Mouse (Mus musculus) CH12.LX (cell line): ENCODE results near the gene Nectin3. TPM values are rescaled to one million over a fixed set of nuclear protein-coding genes. Genes with fewer than 3 reads are reported as not detected.

Experiments used
- DNase-seq: peaks from one replicate; pipeline ENCODE4 v3.0.0-alpha.2; 2013; ENCODE audit errors: extremely low read depth
- H3K27ac ChIP-seq: 2 replicates; pipeline ENCODE4 v1.5.1; 2012; ENCODE audit warnings: low read depth, mild to moderate bottlenecking, control low read depth, moderate library complexity; ENCODE audit not compliant: insufficient read depth
- H3K27me3 ChIP-seq: replicated peaks from 2 replicates; pipeline ENCODE3; 2012; ENCODE audit warnings: inconsistent platforms
- H3K36me3 ChIP-seq, 2 experiments: replicated peaks in 1 of 2; 2 replicates each; pipeline versions ENCODE3 to v1.6.1; 2012; ENCODE audit warnings: inconsistent platforms in 1 of 2, low read length in 1 of 2, mild to moderate bottlenecking in 1 of 2, mixed read lengths in 1 of 2, moderate library complexity in 1 of 2; ENCODE audit not compliant: control insufficient read depth in 1 of 2, insufficient read depth in 1 of 2
- H3K4me1 ChIP-seq, 2 experiments: 2 replicates each; pipeline ENCODE4 v1.6.1; 2012; ENCODE audit warnings: inconsistent platforms in 1 of 2, moderate library complexity in 1 of 2; ENCODE audit not compliant: insufficient read depth in 2 of 2, control insufficient read depth in 1 of 2
- H3K4me2 ChIP-seq: 2 replicates; pipeline ENCODE4 v1.6.1; 2012; ENCODE audit warnings: low read depth, mild to moderate bottlenecking, control low read depth; ENCODE audit not compliant: poor library complexity, insufficient read depth, severe bottlenecking
- H3K4me3 ChIP-seq, 3 experiments: fragments of 150-350 bp in 1 of 3; sonication (generic) in 1 of 3; replicated peaks in 1 of 3; 2 replicates each; pipeline versions ENCODE3 to v1.5.1; 2011 to 2012; ENCODE audit warnings: low read depth in 2 of 3, low read length in 2 of 3, mild to moderate bottlenecking in 2 of 3, moderate library complexity in 2 of 3, control low read depth in 1 of 3, improper control_type of control experiment in 1 of 3, inconsistent platforms in 1 of 3, mixed read lengths in 1 of 3; ENCODE audit not compliant: poor library complexity in 1 of 3
- H3K79me2 ChIP-seq: replicated peaks from 2 replicates; pipeline ENCODE4 v1.6.1; 2012; ENCODE audit warnings: mild to moderate bottlenecking, moderate library complexity; ENCODE audit not compliant: control insufficient read depth, poor library complexity, insufficient read depth, severe bottlenecking; ENCODE audit errors: extremely low read depth
- H3K9ac ChIP-seq: 2 replicates; pipeline ENCODE4 v1.6.1; 2012; ENCODE audit warnings: low read depth, mild to moderate bottlenecking, control low read depth, moderate library complexity; ENCODE audit not compliant: insufficient read depth
- H3K9me3 ChIP-seq: replicated peaks from 2 replicates; pipeline ENCODE3; 2012; ENCODE audit warnings: low read length, inconsistent platforms, mixed read lengths
- CHD1 ChIP-seq: IDR thresholded peaks from 2 replicates; pipeline ENCODE4 v1.6.1; 2012; ENCODE audit warnings: low read depth, low read length, improper control_type of control experiment, inconsistent platforms
- CHD2 ChIP-seq: IDR thresholded peaks from 2 replicates; pipeline ENCODE4 v1.6.1; 2011; ENCODE audit warnings: low read length, improper control_type of control experiment
- ELF1 ChIP-seq: IDR thresholded peaks from 2 replicates; pipeline ENCODE4 v1.6.1; 2014; ENCODE audit warnings: low read depth, mild to moderate bottlenecking, inconsistent platforms, low read length, improper control_type of control experiment
- GABPA ChIP-seq: IDR thresholded peaks from 2 replicates; pipeline ENCODE4 v1.6.1; 2012; ENCODE audit warnings: low read depth, low read length, improper control_type of control experiment, inconsistent platforms; ENCODE audit not compliant: insufficient replicate concordance
- JUND ChIP-seq: conservative IDR thresholded peaks from 2 replicates; pipeline ENCODE4 v1.6.1; 2011; ENCODE audit warnings: low read depth, low read length, improper control_type of control experiment
- KAT2A ChIP-seq: IDR thresholded peaks from 2 replicates; pipeline ENCODE4 v1.6.1; 2012; ENCODE audit warnings: low read length, improper control_type of control experiment, inconsistent platforms; ENCODE audit not compliant: insufficient replicate concordance
- MAX ChIP-seq: IDR thresholded peaks from 2 replicates; pipeline ENCODE4 v1.6.1; 2011; ENCODE audit warnings: low read length, improper control_type of control experiment
- MAZ ChIP-seq: IDR thresholded peaks from 2 replicates; pipeline ENCODE4 v1.6.1; 2012; ENCODE audit warnings: low read depth, mild to moderate bottlenecking, inconsistent platforms, low read length, improper control_type of control experiment, moderate library complexity
- MEF2A ChIP-seq: IDR thresholded peaks from 2 replicates; pipeline ENCODE4 v1.6.1; 2014; ENCODE audit warnings: low read depth, mild to moderate bottlenecking, inconsistent platforms, low read length, improper control_type of control experiment, borderline replicate concordance
- MXI1 ChIP-seq: IDR thresholded peaks from 2 replicates; pipeline ENCODE4 v1.6.1; 2011; ENCODE audit warnings: mild to moderate bottlenecking, low read depth, low read length, improper control_type of control experiment
- MYC ChIP-seq: IDR thresholded peaks from 2 replicates; pipeline ENCODE4 v1.6.1; 2011; ENCODE audit warnings: low read depth, mild to moderate bottlenecking, improper control_type of control experiment, low read length
- PAX5 ChIP-seq: IDR thresholded peaks from 2 replicates; pipeline ENCODE4 v1.6.1; 2012; ENCODE audit warnings: low read length, inconsistent platforms, mixed read lengths
- RAD21 ChIP-seq: IDR thresholded peaks from 2 replicates; pipeline ENCODE4 v1.6.1; 2011; ENCODE audit warnings: low read depth, mild to moderate bottlenecking, low read length, improper control_type of control experiment, moderate library complexity
- RCOR1 ChIP-seq: conservative IDR thresholded peaks from 2 replicates; pipeline ENCODE4 v1.6.1; 2012; ENCODE audit warnings: low read depth, mild to moderate bottlenecking, inconsistent platforms, low read length, improper control_type of control experiment
- SIN3A ChIP-seq: IDR thresholded peaks from 2 replicates; pipeline ENCODE4 v1.6.1; 2012; ENCODE audit warnings: low read length, improper control_type of control experiment, inconsistent platforms
- TBP ChIP-seq: conservative IDR thresholded peaks from 2 replicates; pipeline ENCODE4 v1.6.1; 2011; ENCODE audit warnings: low read depth, low read length, improper control_type of control experiment
- UBTF ChIP-seq: IDR thresholded peaks from 2 replicates; pipeline ENCODE4 v1.6.1; 2012; ENCODE audit warnings: low read depth, mild to moderate bottlenecking, inconsistent platforms, low read length, improper control_type of control experiment, moderate library complexity
- ZC3H11A ChIP-seq: IDR thresholded peaks from 2 replicates; pipeline ENCODE4 v1.6.1; 2012; ENCODE audit warnings: low read depth, mild to moderate bottlenecking, inconsistent platforms, low read length, improper control_type of control experiment
- dilution Hi-C: fragments of 300-500 bp; cut with MboI; formaldehyde crosslinking; loops from 2 replicates; pipeline ENCODE4 v1.14.3; 2020; ENCODE audit warnings: low sequenced_read_pairs; ENCODE audit not compliant: extremely low pct_unique_long_range_greater_than_20kb, extremely low pct_ligation_motif_present
- in situ Hi-C: fragments of 300-500 bp; cut with MboI; formaldehyde crosslinking; loops from 3 replicates; pipeline ENCODE4 v1.14.3; 2019; ENCODE audit warnings: low sequenced_read_pairs, low pct_ligation_motif_present, low pct_unique_long_range_greater_than_20kb, mixed read lengths
- polyA plus RNA-seq: library from polyadenylated mRNA; unstranded; fragments of >175 nt; gene quantifications from 2 replicates; pipeline ENCODE4 v1.2.1, GENCODE M21; 2012; ENCODE audit warnings: low read depth; ENCODE audit not compliant: insufficient read length
- total RNA-seq, 2 experiments: library from RNA; depleted of rRNA; stranded (reverse); fragments of 300-350 nt in 1 of 2; fragments of >200 nt in 1 of 2; gene quantifications; 2 replicates each; pipeline ENCODE4 v1.2.3; 2012 to 2014

Gene Nectin3
- total and polyA plus RNA-seq, 3 experiments: not detected

- in situ Hi-C loops: no loop called here
- Histone ChIP-seq H3K4me1 (no peaks in the 10 kb centered on the region), H3K4me2 (no peak overlapping the region), H3K79me2 (no peaks in the 10 kb centered on the region)
- TF ChIP-seq ELF1 (no peak), MEF2A (no peak), MXI1 (no peak), PAX5 (no peak), GABPA (no peak)
- TF ChIP-seq, all 38 proteins: peak for 0
- Histone ChIP-seq H3K36me3 (no peaks in the 10 kb centered on the region), H3K4me3 (no peak overlapping the region), H3K9me3 (peaks cover 40% of the 10 kb centered on the region), H3K27ac (no peak overlapping the region), H3K27me3 (no peaks in the 10 kb centered on the region), H3K9ac (no peak overlapping the region)
- dilution Hi-C loops: no loop called here
- no peak for DNase-seq
These were observed 22.6 kb upstream of the Nectin3 start for GRCm38 (mm10) chr16:46520885-46521417.

- no peaks in the 10 kb centered on the region for H3K27me3 ChIP-seq
- no peak for DNase-seq
- no peak overlapping the region for H3K27ac ChIP-seq
- H3K4me1 ChIP-seq: no peaks in the 10 kb centered on the region
- H3K9ac ChIP-seq: no peak overlapping the region
- H3K4me3 ChIP-seq: no peak overlapping the region
- TF ChIP-seq ELF1 (no peak), JUND (no peak), TBP (no peak), MYC (no peak), CHD1 (no peak), SIN3A (no peak), CHD2 (no peak), MAX (no peak), UBTF (no peak), ZC3H11A (no peak), RAD21 (no peak), RCOR1 (no peak), MEF2A (no peak), KAT2A (no peak), MAZ (no peak)
- H3K9me3 ChIP-seq: peaks cover 40% of the 10 kb centered on the region
- H3K4me2 ChIP-seq: no peak overlapping the region
- H3K36me3 ChIP-seq: no peaks in the 10 kb centered on the region
- dilution Hi-C loops: no loop called here
- in situ Hi-C loops: no loop called here
- H3K79me2 ChIP-seq: no peaks in the 10 kb centered on the region
These were observed 21.3 kb upstream of the Nectin3 start for GRCm38 (mm10) chr16:46519606-46520005.
